Mouse (Mus musculus): Measurements from ENCODE around the gene Eaf1. TPM values are rescaled to one million over a fixed set of nuclear protein-coding genes. Genes with fewer than 3 reads are reported as not detected.

The Eaf1 gene
- total and polyA plus RNA-seq, 2 experiments from 2014 or later, result 4.0 to 22.4 TPM

- Histone ChIP-seq H3K9me3 (ENCODE audit: low read length) (no peaks in the 10 kb centered on the region), H3K4me3 (ENCODE audit: low read depth, low read length) (no peak overlapping the region), H3K27ac (ENCODE audit: low read depth, low read length) (no peak overlapping the region), H3K36me3 (ENCODE audit: insufficient read depth, low read length) (no peaks in the 10 kb centered on the region), H3K27me3 (ENCODE audit: insufficient read depth, low read length) (no peaks in the 10 kb centered on the region), H3K4me1 (ENCODE audit: insufficient read depth, low read length) (no peaks in the 10 kb centered on the region), H3K9ac (replicated peaks; ENCODE audit: low read length, poor library complexity, severe bottlenecking) (no peak overlapping the region), H3K4me2 (ENCODE audit: low read depth, low read length, poor library complexity, severe bottlenecking) (no peak overlapping the region)
- ATAC-seq (ENCODE audit: low FRiP score) (no peak), DNase-seq (ENCODE audit: low spot score) (no peak)
- WGBS, result 83% methylated on average over 8 of the region's 8 CpGs
- TF ChIP-seq CTCF (IDR thresholded peaks at IDR 0.05), result no peak
These were observed 63.1 kb downstream of the Eaf1 start for GRCm38 (mm10) chr14:31557273-31557672.

- H3K27ac ChIP-seq (ENCODE audit: low read depth, low read length), result no peak overlapping the region
- TF ChIP-seq CTCF (IDR thresholded peaks at IDR 0.05), result no peak
- H3K9me3 ChIP-seq (ENCODE audit: low read length), result no peaks in the 10 kb centered on the region
- DNase-seq (ENCODE audit: low spot score) (no peak), ATAC-seq (ENCODE audit: low FRiP score) (no peak)
- no peak overlapping the region for H3K4me3 ChIP-seq (ENCODE audit: low read depth, low read length)
- H3K36me3 ChIP-seq (ENCODE audit: insufficient read depth, low read length), result no peaks in the 10 kb centered on the region
- WGBS, result 69% methylated on average over 9 of the region's 9 CpGs
- no peaks in the 10 kb centered on the region for H3K27me3 ChIP-seq (ENCODE audit: insufficient read depth, low read length)
- H3K4me2 ChIP-seq (ENCODE audit: low read depth, low read length, poor library complexity, severe bottlenecking), result no peak overlapping the region
- no peak overlapping the region for H3K9ac ChIP-seq (replicated peaks; ENCODE audit: low read length, poor library complexity, severe bottlenecking)
- H3K4me1 ChIP-seq (ENCODE audit: insufficient read depth, low read length), result no peaks in the 10 kb centered on the region
These were observed 63.6 kb downstream of the Eaf1 start for GRCm38 (mm10) chr14:31557784-31558183.

GRCm38 (mm10) chr14:31559216-31559615 lies 65.0 kb downstream of the Eaf1 start:
- no peak overlapping the region for H3K4me3 ChIP-seq (ENCODE audit: low read depth, low read length)
- WGBS, result 63% methylated on average over 5 of the region's 5 CpGs
- ATAC-seq (ENCODE audit: low FRiP score), result no peak

More at GRCm38 (mm10) chr14:31559216-31559615, 65.0 kb downstream of the Eaf1 start:
- Histone ChIP-seq H3K27ac (ENCODE audit: low read depth, low read length) (no peak overlapping the region), H3K36me3 (ENCODE audit: insufficient read depth, low read length) (no peaks in the 10 kb centered on the region), H3K4me2 (ENCODE audit: low read depth, low read length, poor library complexity, severe bottlenecking) (no peak overlapping the region), H3K9me3 (ENCODE audit: low read length) (no peaks in the 10 kb centered on the region), H3K4me1 (ENCODE audit: insufficient read depth, low read length) (no peaks in the 10 kb centered on the region), H3K27me3 (ENCODE audit: insufficient read depth, low read length) (no peaks in the 10 kb centered on the region), H3K9ac (replicated peaks; ENCODE audit: low read length, poor library complexity, severe bottlenecking) (no peak overlapping the region)
- TF ChIP-seq CTCF (IDR thresholded peaks at IDR 0.05), result no peak
- no peak for DNase-seq (ENCODE audit: low spot score)

Other genes starting within 250 kb of the Eaf1 start
- gene Phf7, start 243.1 kb upstream of the Eaf1 start, total RNA-seq (2014; rRNA removed), result 4.4 and 6.6 TPM in 2 replicates
- 8.7 and 10.2 TPM in 2 replicates for gene Phf7, start 243.1 kb upstream of the Eaf1 start, polyA plus RNA-seq (2015; fragmentation: Nextera tagmentation; extraction: Ambion mirVana)
- 103 and 128 TPM in 2 replicates for gene Bap1, start 242.9 kb upstream of the Eaf1 start, total RNA-seq (2014; rRNA removed)
- 112 and 116 TPM in 2 replicates for gene Bap1, start 242.9 kb upstream of the Eaf1 start, polyA plus RNA-seq (2015; fragmentation: Nextera tagmentation; extraction: Ambion mirVana)
- gene Dnah1, start 170.5 kb upstream of the Eaf1 start, total RNA-seq (2014; rRNA removed), result 4.2 and 7.8 TPM in 2 replicates
- 3.1 and 3.4 TPM in 2 replicates for gene Dnah1, start 170.5 kb upstream of the Eaf1 start, polyA plus RNA-seq (2015; fragmentation: Nextera tagmentation; extraction: Ambion mirVana)
- 73.7 and 84.3 TPM in 2 replicates for gene Capn7, start 157.8 kb upstream of the Eaf1 start, total RNA-seq (2014; rRNA removed)
- gene Capn7, start 157.8 kb upstream of the Eaf1 start, polyA plus RNA-seq (2015; fragmentation: Nextera tagmentation; extraction: Ambion mirVana), result 55.9 and 56.8 TPM in 2 replicates
- 61.7 and 76.5 TPM in 2 replicates for gene Sh3bp5, start 58.3 kb upstream of the Eaf1 start, total RNA-seq (2014; rRNA removed)
- 141 and 165 TPM in 2 replicates for gene Sh3bp5, start 58.3 kb upstream of the Eaf1 start, polyA plus RNA-seq (2015; fragmentation: Nextera tagmentation; extraction: Ambion mirVana)
- gene Mettl6, start 641 bp downstream of the Eaf1 start, total RNA-seq (2014; rRNA removed), result 19.7 and 20.1 TPM in 2 replicates
- 32.5 and 35.3 TPM in 2 replicates for gene Mettl6, start 641 bp downstream of the Eaf1 start, polyA plus RNA-seq (2015; fragmentation: Nextera tagmentation; extraction: Ambion mirVana)
- gene Colq, start 96.9 kb downstream of the Eaf1 start, total RNA-seq (2014; rRNA removed), result 0.38 TPM in 1 of 2 replicates, not detected in the other
- gene Colq, start 96.9 kb downstream of the Eaf1 start, polyA plus RNA-seq (2015; fragmentation: Nextera tagmentation; extraction: Ambion mirVana), result 0.06 TPM in 1 of 2 replicates, not detected in the other
- gene Gm49387, start 146.5 kb downstream of the Eaf1 start, total RNA-seq (2014; rRNA removed), result not detected in 2 replicates
- not detected in 2 replicates for gene Gm49387, start 146.5 kb downstream of the Eaf1 start, polyA plus RNA-seq (2015; fragmentation: Nextera tagmentation; extraction: Ambion mirVana)
- gene Btd, start 146.6 kb downstream of the Eaf1 start, total RNA-seq (2014; rRNA removed), result 21.9 and 28.7 TPM in 2 replicates
- 18.5 and 20.1 TPM in 2 replicates for gene Btd, start 146.6 kb downstream of the Eaf1 start, polyA plus RNA-seq (2015; fragmentation: Nextera tagmentation; extraction: Ambion mirVana)
- gene Hacl1, start 146.9 kb downstream of the Eaf1 start, total RNA-seq (2014; rRNA removed), result 6.7 and 6.8 TPM in 2 replicates
- 8.4 and 9.4 TPM in 2 replicates for gene Hacl1, start 146.9 kb downstream of the Eaf1 start, polyA plus RNA-seq (2015; fragmentation: Nextera tagmentation; extraction: Ambion mirVana)

Measured in midbrain, postnatal 0 days (tissue).